Mouse (Mus musculus) cerebellum, adult 2 months (tissue): ENCODE data around the gene Cnpy4.

ENCODE experiments used
- CTCF ChIP-seq: fragments of 200-500 bp; IDR thresholded peaks from 2 replicates; pipeline ENCODE4 v1.5.1; 2011; ENCODE audit warnings: low read depth, mild to moderate bottlenecking, control low read depth, low read length, moderate library complexity, borderline replicate concordance; ENCODE audit not compliant: insufficient read depth
- POLR2A ChIP-seq: fragments of 200-500 bp; IDR thresholded peaks from 2 replicates; pipeline ENCODE4 v1.6.1; 2011; ENCODE audit warnings: low read length, control low read depth, borderline replicate concordance; ENCODE audit not compliant: insufficient read depth

- TF ChIP-seq POLR2A (no peak), CTCF (no peak)
Measured at GRCm38 (mm10) chr5:138219864-138220263, 32.6 kb downstream of the Cnpy4 start.
